Mouse (Mus musculus) kidney, postnatal 0 days (tissue): ENCODE measurements at regions not wholly inside any gene's neighbourhood (a gene's known extent, or its start where the extent isn't known, plus 50 kb on each side); places are given as distances from the start of the nearest gene placed in this dataset.

Source experiments
- ATAC-seq: fragments of 200-750 bp; cut with Nextera tagmentation; replicated peaks from 2 replicates; pipeline ENCODE4 v1.8.0; 2017; ENCODE audit warnings: low read depth, moderate number of reproducible peaks, moderate TSS enrichment, moderate library complexity; ENCODE audit not compliant: low FRiP score
- DNase-seq: peaks from one replicate; pipeline ENCODE4 v3.0.0-alpha.2; 2016; ENCODE audit warnings: low spot score
- H3K27ac ChIP-seq: fragments of 300-500 bp; sonication (generic); 2 replicates; pipeline ENCODE4 v1.5.1; 2014; ENCODE audit warnings: mild to moderate bottlenecking
- H3K27me3 ChIP-seq: fragments of 300-500 bp; sonication (generic); 2 replicates; pipeline ENCODE4 v1.6.1; 2014; ENCODE audit warnings: low read length, mixed read lengths; ENCODE audit not compliant: insufficient read depth
- H3K36me3 ChIP-seq: fragments of 300-500 bp; sonication (generic); 2 replicates; pipeline ENCODE4 v1.6.1; 2014; ENCODE audit warnings: low read length, mixed read lengths; ENCODE audit not compliant: insufficient read depth
- H3K4me1 ChIP-seq: fragments of 300-500 bp; sonication (generic); replicated peaks from 2 replicates; pipeline ENCODE4 v1.6.1; 2014; ENCODE audit warnings: antibody characterized with exemption, low read length, mixed read lengths; ENCODE audit not compliant: insufficient read depth
- H3K4me2 ChIP-seq: fragments of 300-500 bp; sonication (generic); 2 replicates; pipeline ENCODE4 v1.6.1; 2014; ENCODE audit warnings: mild to moderate bottlenecking, low read length, moderate library complexity, mixed read lengths
- H3K4me3 ChIP-seq: fragments of 300-500 bp; sonication (generic); replicated peaks from 2 replicates; pipeline ENCODE4 v1.5.1; 2014; ENCODE audit warnings: low read depth, low read length
- H3K9ac ChIP-seq: fragments of 300-500 bp; sonication (generic); 2 replicates; pipeline ENCODE4 v1.6.1; 2014; ENCODE audit warnings: low read depth, low read length
- H3K9me3 ChIP-seq: fragments of 300-500 bp; sonication (generic); replicated peaks from 2 replicates; pipeline ENCODE4 v1.6.1; 2016; ENCODE audit warnings: low read length, inconsistent platforms, mixed read lengths
- CTCF ChIP-seq: IDR thresholded peaks from 2 replicates; pipeline ENCODE4 v1.5.1; 2016; ENCODE audit warnings: antibody characterized with exemption, low read depth, mild to moderate bottlenecking, moderate library complexity
- WGBS: fragments of 180-500 bp; shearing (Covaris S2); extraction: QIAGEN DNeasy Blood & Tissue Kit; methylation state at CpG from one replicate; pipeline ENCODE4 v1.1.7; 2014; 5-methylcytosine and 5-hydroxymethylcytosine counted together

GRCm38 (mm10) chr11:33013229-33014185 is 133.7 kb downstream of the Fgf18 start:
- no peaks in the 10 kb centered on the region for H3K9me3 ChIP-seq
- TF ChIP-seq CTCF = no peak
- H3K4me2 ChIP-seq = no peak overlapping the region
- no peak overlapping the region for H3K4me3 ChIP-seq
- H3K27ac ChIP-seq = no peak overlapping the region
- H3K36me3 ChIP-seq = no peaks in the 10 kb centered on the region
- H3K4me1 ChIP-seq = no peaks in the 10 kb centered on the region
- WGBS = 62% methylated on average over 17 of the region's 17 CpGs
- H3K9ac ChIP-seq = no peak overlapping the region
- no peak for DNase-seq
- ATAC-seq = peak; percentile 59; the same call in 1 of the 2 replicates
- H3K27me3 ChIP-seq = no peaks in the 10 kb centered on the region

GRCm38 (mm10) chr11:33012384-33013160 is 134.6 kb downstream of the Fgf18 start:
- ATAC-seq (no peak), DNase-seq (no peak)
- no peak for TF ChIP-seq CTCF
- Histone ChIP-seq H3K27ac (no peak overlapping the region), H3K9me3 (no peaks in the 10 kb centered on the region), H3K9ac (no peak overlapping the region), H3K36me3 (no peaks in the 10 kb centered on the region), H3K4me2 (no peak overlapping the region), H3K4me1 (no peaks in the 10 kb centered on the region), H3K4me3 (no peak overlapping the region), H3K27me3 (no peaks in the 10 kb centered on the region)
- WGBS = 60% methylated on average over 14 of the region's 14 CpGs

GRCm38 (mm10) chr11:33008611-33009010 is 138.6 kb downstream of the Fgf18 start:
- Histone ChIP-seq H3K36me3 (no peaks in the 10 kb centered on the region), H3K4me1 (no peaks in the 10 kb centered on the region), H3K27me3 (no peaks in the 10 kb centered on the region), H3K27ac (no peak overlapping the region), H3K9ac (no peak overlapping the region), H3K4me2 (no peak overlapping the region), H3K9me3 (no peaks in the 10 kb centered on the region), H3K4me3 (no peak overlapping the region)
- no peak for TF ChIP-seq CTCF
- ATAC-seq = no peak
- no peak for DNase-seq

- Histone ChIP-seq H3K36me3 (no peaks in the 10 kb centered on the region), H3K4me1 (no peaks in the 10 kb centered on the region), H3K27ac (no peak overlapping the region), H3K9me3 (no peaks in the 10 kb centered on the region), H3K4me2 (no peak overlapping the region), H3K27me3 (no peaks in the 10 kb centered on the region), H3K4me3 (no peak overlapping the region), H3K9ac (no peak overlapping the region)
- ATAC-seq (no peak), DNase-seq (peak; percentile 58)
- no peak for TF ChIP-seq CTCF
- WGBS = 59% methylated on average over 11 of the region's 11 CpGs
Measured at GRCm38 (mm10) chr11:33007826-33008530, 139.2 kb downstream of the Fgf18 start.

- no peaks in the 10 kb centered on the region for H3K36me3 ChIP-seq
- no peak overlapping the region for H3K9ac ChIP-seq
- H3K9me3 ChIP-seq = no peaks in the 10 kb centered on the region
- DNase-seq (peak; percentile 21), ATAC-seq (no peak)
- no peaks in the 10 kb centered on the region for H3K4me1 ChIP-seq
- no peaks in the 10 kb centered on the region for H3K27me3 ChIP-seq
- no peak for TF ChIP-seq CTCF
- no peak overlapping the region for H3K4me3 ChIP-seq
- WGBS = 69% methylated on average over 6 of the region's 6 CpGs
- no peak overlapping the region for H3K27ac ChIP-seq
- no peak overlapping the region for H3K4me2 ChIP-seq
Measured at GRCm38 (mm10) chr11:33007366-33007765, 139.8 kb downstream of the Fgf18 start.

GRCm38 (mm10) chr11:33005183-33005582 is 142.0 kb downstream of the Fgf18 start:
- DNase-seq = no peak
- Histone ChIP-seq H3K36me3 (no peaks in the 10 kb centered on the region), H3K27ac (no peak overlapping the region), H3K9me3 (no peaks in the 10 kb centered on the region), H3K4me3 (no peak overlapping the region), H3K4me1 (no peaks in the 10 kb centered on the region), H3K9ac (no peak overlapping the region), H3K4me2 (no peak overlapping the region), H3K27me3 (no peaks in the 10 kb centered on the region)
- WGBS = 42% methylated on average over 4 of the region's 4 CpGs
- TF ChIP-seq CTCF = no peak
- no peak for ATAC-seq
